Mouse (Mus musculus) bone marrow, adult 2 months (tissue): Measurements from ENCODE around the gene Vegfa. TPM values are rescaled to one million over a fixed set of nuclear protein-coding genes. Genes with fewer than 3 reads are reported as not detected.
A peak's percentile ranks its signal among the peaks of the same experiment; 100 is the strongest.

Experiments used
- H3K27ac ChIP-seq: fragments of 200-500 bp; 2 replicates; pipeline ENCODE4 v1.5.1; 2012; ENCODE audit warnings: low read depth, mild to moderate bottlenecking, control low read depth, inconsistent platforms, low read length; ENCODE audit not compliant: control insufficient read depth, poor library complexity, insufficient read depth
- H3K4me1 ChIP-seq: fragments of 200-500 bp; 2 replicates; pipeline ENCODE4 v1.6.1; 2011; ENCODE audit warnings: low read length; ENCODE audit not compliant: control insufficient read depth, insufficient read depth
- H3K4me3 ChIP-seq: fragments of 200-500 bp; replicated peaks from 2 replicates; pipeline ENCODE3; 2011; ENCODE audit warnings: mild to moderate bottlenecking, low read depth, low read length, control low read depth; ENCODE audit not compliant: control insufficient read depth
- CTCF ChIP-seq: fragments of 200-500 bp; IDR thresholded peaks from 2 replicates; pipeline ENCODE4 v1.5.1; 2011; ENCODE audit warnings: low read length, control low read depth; ENCODE audit not compliant: control insufficient read depth, insufficient read depth
- POLR2A ChIP-seq: fragments of 200-500 bp; IDR thresholded peaks from 2 replicates; pipeline ENCODE4 v1.6.1; 2011; ENCODE audit warnings: low read depth, mild to moderate bottlenecking, control low read depth, low read length, borderline replicate concordance; ENCODE audit not compliant: control insufficient read depth
- WGBS: fragments of 180-500 bp; shearing (Covaris S2); methylation state at CpG from one replicate; pipeline ENCODE4 v1.1.7; 2018; 5-methylcytosine and 5-hydroxymethylcytosine counted together
- polyA plus RNA-seq: library from polyadenylated mRNA; stranded (reverse); fragments of >200 nt; gene quantifications from 2 replicates; pipeline ENCODE4 v1.2.4, GENCODE M21; 2011; ENCODE audit warnings: low replicate concordance; ENCODE audit not compliant: missing spikeins, insufficient read depth, insufficient read length

Gene Vegfa
- 18.2 and 18.8 TPM in 2 replicates for polyA plus RNA-seq

DNA sequence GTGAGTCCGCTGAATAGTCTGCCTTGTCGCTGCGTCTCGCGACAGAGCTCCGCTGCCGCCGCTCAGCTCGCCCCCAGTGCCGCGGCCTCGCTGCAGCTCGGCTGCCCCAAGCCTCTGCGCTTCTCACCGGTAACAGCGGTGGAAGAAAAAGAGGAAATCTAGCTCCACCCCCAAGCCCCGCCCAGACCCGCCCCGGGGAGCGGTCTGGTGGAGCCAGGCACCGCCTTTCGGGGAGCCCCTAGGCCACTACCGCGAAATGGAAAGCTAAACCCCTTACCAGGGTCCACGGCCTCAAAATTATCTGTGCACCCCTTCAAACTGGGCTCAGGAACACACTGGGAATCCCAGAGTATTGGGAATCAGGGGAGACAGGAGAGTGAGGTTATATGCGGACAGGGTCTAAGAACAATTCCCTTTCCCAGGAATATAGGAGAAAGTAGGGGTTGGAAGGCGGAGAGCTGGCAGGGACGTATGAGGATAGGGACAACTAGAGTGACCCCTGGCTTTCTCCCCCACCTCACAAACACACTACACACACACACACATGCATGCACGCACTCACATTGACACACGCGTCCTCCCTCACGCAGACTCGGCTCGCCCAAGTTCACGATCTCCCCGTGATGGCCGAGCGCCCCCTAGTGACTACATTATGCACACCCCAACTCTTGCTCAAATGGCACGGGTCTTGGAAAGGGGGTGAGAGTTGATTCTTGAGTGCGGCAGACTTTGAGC is at the start of gene Vegfa:
TSS of gene Vegfa (minus strand) at position 113 of the 735 bp plus-strand sequence.
- WGBS, result under 1% methylated on average over 40 of the region's 40 CpGs
- H3K4me1 ChIP-seq, result no peaks in the 10 kb centered on the region; the same call in 1 of the 2 replicates
- H3K27ac ChIP-seq, result peak within 1 kb of the TSS; percentile 86
- H3K4me3 ChIP-seq, result peak within 1 kb of the TSS; percentile 82
- TF ChIP-seq CTCF (peak; percentile 99), POLR2A (peak; percentile 99)

DNA sequence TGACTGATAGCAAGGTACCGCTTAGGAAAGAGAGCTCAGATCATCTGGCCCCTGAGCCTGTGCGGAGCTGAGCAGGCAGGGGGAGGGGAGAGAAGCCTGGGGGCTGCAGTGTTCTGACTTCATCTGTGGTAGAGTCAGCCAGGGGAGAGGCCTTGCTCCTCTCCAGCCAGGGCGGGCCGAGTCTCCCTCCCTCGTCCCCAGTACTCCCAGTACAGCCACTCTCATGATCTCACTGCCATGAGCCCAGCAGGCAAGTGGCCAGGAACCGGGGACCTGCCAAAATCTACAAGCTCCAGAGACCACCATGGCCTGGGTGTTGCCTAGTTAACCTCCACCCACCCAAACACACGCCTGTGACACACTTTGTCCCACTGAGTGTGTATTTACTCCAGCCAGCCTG is 49.5 kb upstream of the Vegfa start:
- Histone ChIP-seq H3K4me1 (no peaks in the 10 kb centered on the region; the same call in none of the 2 replicates), H3K27ac (no peak overlapping the region), H3K4me3 (no peak overlapping the region)
- TF ChIP-seq POLR2A, result no peak
- no peak for TF ChIP-seq CTCF
- WGBS, result 77% methylated on average over 7 of the region's 7 CpGs

DNA sequence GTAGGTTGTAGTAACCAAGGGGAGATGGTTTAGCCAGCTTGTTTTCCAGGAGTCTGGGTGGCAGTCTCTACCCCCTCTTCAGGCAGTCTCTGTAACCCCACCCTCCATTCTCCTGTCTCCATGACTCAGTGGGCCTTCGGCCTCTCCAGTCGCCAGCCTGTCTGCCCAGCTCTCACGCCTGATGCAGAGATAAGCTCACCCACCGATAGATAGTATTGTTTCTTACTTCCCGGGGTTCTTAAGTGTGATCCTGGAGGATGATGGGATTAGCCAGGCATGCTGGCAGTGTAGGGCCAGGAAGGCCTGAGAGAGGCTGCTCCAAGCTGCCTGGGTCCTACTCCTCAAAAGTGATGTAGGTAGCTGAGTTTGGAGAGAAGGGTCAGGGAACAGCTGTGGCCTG is 48.9 kb upstream of the Vegfa start:
- Histone ChIP-seq H3K27ac (no peak overlapping the region), H3K4me3 (no peak overlapping the region), H3K4me1 (no peaks in the 10 kb centered on the region; the same call in none of the 2 replicates)
- WGBS, result 75% methylated on average over 5 of the region's 5 CpGs
- TF ChIP-seq POLR2A (no peak), CTCF (no peak)

DNA sequence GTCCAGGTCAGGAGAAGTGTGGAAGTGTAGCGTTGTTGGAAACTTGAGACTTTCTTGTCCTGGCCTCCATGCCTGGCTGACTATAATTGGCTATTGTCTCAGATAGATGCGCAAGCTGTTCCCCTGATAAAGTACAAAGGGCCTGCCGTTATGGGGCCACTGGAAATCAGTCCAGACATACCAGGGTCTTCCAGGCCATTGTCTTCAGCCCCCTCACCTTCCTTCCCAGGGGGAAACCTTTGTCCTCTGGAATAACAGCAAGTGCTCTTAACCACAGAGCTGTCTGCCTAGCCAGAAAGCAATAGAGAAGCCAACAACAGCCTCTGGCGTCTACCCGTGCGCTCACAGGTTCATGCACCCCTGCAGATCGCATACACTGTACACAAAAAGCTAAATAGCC is 48.2 kb upstream of the Vegfa start:
- no peaks in the 10 kb centered on the region; the same call in none of the 2 replicates for H3K4me1 ChIP-seq
- no peak overlapping the region for H3K4me3 ChIP-seq
- TF ChIP-seq POLR2A, result no peak
- no peak for TF ChIP-seq CTCF
- WGBS, result 88% methylated on average over 7 of the region's 7 CpGs
- no peak overlapping the region for H3K27ac ChIP-seq

DNA sequence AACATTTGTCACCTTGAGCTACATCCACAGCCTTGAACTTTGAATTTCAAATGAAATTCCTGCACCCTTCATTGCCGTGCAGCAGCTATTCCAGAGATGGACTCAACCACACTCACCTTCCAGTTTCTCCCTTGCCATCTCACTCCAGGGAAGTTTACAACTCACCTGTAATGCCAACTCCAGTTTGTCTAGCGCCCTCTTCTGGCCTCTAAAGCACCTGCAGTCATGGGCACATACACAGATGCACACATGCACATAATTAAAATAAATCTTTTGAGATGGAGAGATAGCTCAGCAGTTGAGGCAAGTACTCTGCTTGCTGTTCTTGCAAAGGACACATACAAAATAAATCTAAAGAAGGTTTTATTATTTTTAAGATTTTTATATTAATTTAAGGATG is 46.9 kb upstream of the Vegfa start:
- H3K4me1 ChIP-seq, result peaks cover 2% of the 10 kb centered on the region
- 72% methylated on average over 2 of the region's 2 CpGs for WGBS
- no peak overlapping the region for H3K4me3 ChIP-seq
- no peak overlapping the region for H3K27ac ChIP-seq
- TF ChIP-seq POLR2A (no peak), CTCF (no peak)

DNA sequence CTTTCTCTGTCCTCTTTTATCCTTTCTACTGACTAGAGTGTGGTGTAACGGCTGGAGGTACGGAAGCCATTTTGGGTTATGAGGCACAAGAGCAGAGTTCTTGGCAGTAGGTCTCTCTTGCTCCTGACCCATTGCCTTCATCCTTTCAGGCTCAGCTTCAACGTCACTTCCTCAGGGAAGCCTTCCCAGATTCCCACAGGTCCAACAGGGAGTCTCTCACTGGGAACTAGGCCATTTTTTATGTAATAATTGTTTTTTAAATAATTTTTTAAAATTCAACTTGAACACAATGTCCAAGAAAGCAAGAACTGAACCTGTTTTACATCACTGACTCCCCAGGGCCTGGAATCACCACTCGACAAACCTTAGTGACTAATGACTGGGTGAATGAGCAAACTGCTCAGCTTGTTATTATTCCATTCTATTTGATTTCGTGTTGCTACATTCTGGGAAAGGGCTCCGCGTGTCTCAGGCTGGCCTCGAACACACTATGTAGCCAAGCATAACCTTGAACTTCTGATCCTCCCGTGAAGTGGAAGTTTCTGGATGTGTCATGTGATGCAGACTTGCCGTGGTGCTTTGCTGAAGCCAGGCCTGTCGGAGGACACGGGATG is 45.9 kb upstream of the Vegfa start:
- 86% methylated on average over 12 of the region's 12 CpGs for WGBS
- no peak overlapping the region for H3K27ac ChIP-seq
- H3K4me1 ChIP-seq, result peaks cover 2% of the 10 kb centered on the region
- no peak overlapping the region for H3K4me3 ChIP-seq
- no peak for TF ChIP-seq POLR2A
- TF ChIP-seq CTCF, result no peak

DNA sequence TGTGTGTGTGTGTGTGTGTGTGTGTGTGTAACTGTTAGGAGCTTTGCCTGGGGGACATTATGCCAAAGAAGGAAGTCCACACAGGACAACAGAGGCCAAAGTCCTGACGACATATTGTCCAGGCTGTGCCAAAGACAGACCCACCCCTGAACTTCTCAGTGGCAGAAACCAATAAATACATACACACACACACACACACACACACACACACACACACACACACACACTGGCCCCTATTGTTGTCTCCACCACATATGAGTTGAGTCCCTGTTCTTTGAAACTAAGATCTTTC is 44.0 kb upstream of the Vegfa start:
- Histone ChIP-seq H3K27ac (no peak overlapping the region), H3K4me3 (no peak overlapping the region), H3K4me1 (peaks cover 2% of the 10 kb centered on the region; the same call in 1 of the 2 replicates)
- 40% methylated on average over 1 of the region's 1 CpGs for WGBS
- TF ChIP-seq CTCF, result no peak

DNA sequence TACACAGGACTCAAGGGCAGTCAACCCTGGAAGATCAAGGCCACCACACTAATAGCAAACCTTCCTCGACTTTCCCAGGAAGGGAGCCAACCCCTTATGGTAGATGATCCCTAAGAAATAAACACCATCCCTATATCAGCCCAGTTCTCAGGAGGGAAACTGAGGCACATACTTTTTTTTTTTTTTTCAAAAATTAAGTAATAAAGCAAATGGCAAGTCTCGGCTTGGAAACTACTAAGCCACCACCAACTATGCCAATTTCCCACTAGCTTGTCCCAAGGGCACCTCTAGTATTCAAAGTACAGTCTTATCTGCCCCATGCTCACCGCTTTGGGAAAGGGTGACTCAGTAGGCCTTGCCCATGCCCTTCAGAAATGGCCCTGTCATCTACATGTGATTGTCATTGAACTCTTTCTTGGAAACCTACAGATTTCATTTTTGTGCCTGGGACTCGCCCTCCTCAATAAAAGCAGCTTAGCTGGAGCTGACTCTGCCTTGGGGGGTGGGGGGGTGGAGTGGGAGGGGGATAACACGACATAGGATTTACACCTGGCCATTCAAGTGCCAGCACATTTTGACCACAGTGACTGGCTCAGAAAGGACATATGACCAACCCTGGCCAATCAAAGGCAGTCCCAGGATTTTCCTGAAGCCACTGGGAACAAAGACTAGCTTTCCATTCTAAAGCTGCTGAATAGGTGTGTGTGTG is 43.5 kb upstream of the Vegfa start:
- 59% methylated on average over 5 of the region's 5 CpGs for WGBS
- peaks cover 2% of the 10 kb centered on the region; the same call in 1 of the 2 replicates for H3K4me1 ChIP-seq
- no peak overlapping the region for H3K27ac ChIP-seq
- no peak for TF ChIP-seq CTCF
- TF ChIP-seq POLR2A, result no peak
- H3K4me3 ChIP-seq, result no peak overlapping the region
